Mouse (Mus musculus) limb, embryonic 11.5 days (tissue): ENCODE data around the gene Lgals9. TPM values are rescaled to one million over a fixed set of nuclear protein-coding genes. Genes with fewer than 3 reads are reported as not detected.

Experiments
- ATAC-seq: fragments of 200-750 bp; cut with Nextera tagmentation; 2 replicates; pipeline ENCODE4 v1.8.0; 2017; ENCODE audit warnings: low read depth; ENCODE audit not compliant: insufficient number of reproducible peaks, low FRiP score, low TSS enrichment
- DNase-seq: peaks from one replicate; pipeline ENCODE4 v3.0.0-alpha.2; 2015; ENCODE audit warnings: low spot score
- H3K27ac ChIP-seq: fragments of 300-500 bp; sonication (generic); replicated peaks from 2 replicates; pipeline ENCODE4 v1.5.1; 2014; ENCODE audit warnings: low read depth, mild to moderate bottlenecking, low read length
- H3K27me3 ChIP-seq: fragments of 300-500 bp; sonication (generic); 2 replicates; pipeline ENCODE4 v1.6.1; 2014; ENCODE audit warnings: mild to moderate bottlenecking, low read length, mixed read lengths; ENCODE audit not compliant: control insufficient read depth, insufficient read depth
- H3K36me3 ChIP-seq: fragments of 300-500 bp; sonication (generic); 2 replicates; pipeline ENCODE4 v1.6.1; 2014; ENCODE audit warnings: mild to moderate bottlenecking, low read length, moderate library complexity, mixed read lengths; ENCODE audit not compliant: control insufficient read depth, insufficient read depth
- H3K4me1 ChIP-seq: fragments of 300-500 bp; sonication (generic); 2 replicates; pipeline ENCODE4 v1.6.1; 2014; ENCODE audit warnings: low read length, mixed read lengths; ENCODE audit not compliant: control insufficient read depth, insufficient read depth
- H3K4me2 ChIP-seq: fragments of 300-500 bp; sonication (generic); 2 replicates; pipeline ENCODE4 v1.6.1; 2014; ENCODE audit warnings: low read depth, mild to moderate bottlenecking, moderate library complexity; ENCODE audit not compliant: severe bottlenecking
- H3K4me3 ChIP-seq: fragments of 300-500 bp; sonication (generic); 2 replicates; pipeline ENCODE4 v1.5.1; 2014; ENCODE audit warnings: low read depth, low read length
- H3K9ac ChIP-seq: fragments of 300-500 bp; sonication (generic); 2 replicates; pipeline ENCODE4 v1.6.1; 2014; ENCODE audit warnings: mild to moderate bottlenecking, low read length
- H3K9me3 ChIP-seq: fragments of 300-500 bp; sonication (generic); 2 replicates; pipeline ENCODE4 v1.6.1; 2016; ENCODE audit warnings: low read length; ENCODE audit not compliant: control insufficient read depth
- WGBS: fragments of 180-500 bp; shearing (Covaris S2); extraction: QIAGEN DNeasy Blood & Tissue Kit; methylation state at CpG from one replicate; pipeline ENCODE4 v1.1.7; 2014; 5-methylcytosine and 5-hydroxymethylcytosine counted together
- polyA plus RNA-seq: library from polyadenylated mRNA; unstranded; fragments of >200 nt; fragmentation: Nextera tagmentation; extraction: Ambion mirVana; gene quantifications from 2 replicates; pipeline ENCODE4 v1.2.1, GENCODE M21; 2014

The Lgals9 gene
- polyA plus RNA-seq, 1 experiment from 2014 or later: 2.7 TPM

DNA sequence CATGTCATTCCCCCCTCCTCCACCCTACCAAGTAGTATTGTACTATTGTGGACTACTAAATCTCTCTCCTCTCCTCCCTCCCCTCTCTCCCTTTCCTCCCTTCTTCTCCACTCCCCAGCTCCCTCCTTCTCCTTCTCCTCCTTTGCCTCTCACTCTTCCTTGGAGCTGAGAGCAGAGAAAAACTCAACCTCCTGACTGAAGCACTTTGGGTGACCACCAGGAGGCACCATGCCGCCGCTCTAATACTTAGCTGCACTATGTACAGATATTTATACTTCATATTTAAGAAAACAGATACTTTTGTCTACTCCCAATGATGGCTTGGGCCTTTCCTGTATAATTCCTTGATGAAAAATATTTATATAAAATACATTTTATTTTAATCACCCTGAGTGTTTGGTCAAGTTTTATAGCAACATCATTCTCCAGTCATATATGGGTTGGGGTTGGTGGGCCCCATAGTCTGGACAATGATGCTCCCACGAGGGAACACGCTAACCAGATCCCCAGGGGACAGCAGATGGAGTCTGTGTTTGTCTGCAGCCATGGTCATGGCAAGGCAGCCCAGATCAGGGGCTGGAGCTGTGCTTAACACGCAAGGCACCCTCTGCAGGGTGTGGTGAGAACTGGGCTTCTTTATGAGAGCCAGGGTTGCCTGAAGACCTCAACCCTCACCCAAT, 24.8 kb downstream of the Lgals9 start:
- Histone ChIP-seq H3K4me2 (no peak overlapping the region), H3K9ac (no peak overlapping the region), H3K9me3 (no peaks in the 10 kb centered on the region), H3K27ac (no peak overlapping the region), H3K27me3 (no peaks in the 10 kb centered on the region), H3K4me3 (no peak overlapping the region), H3K36me3 (no peaks in the 10 kb centered on the region), H3K4me1 (no peaks in the 10 kb centered on the region)
- ATAC-seq (no peak), DNase-seq (peak; percentile 31)
- WGBS: 66% methylated on average over 5 of the region's 5 CpGs

DNA sequence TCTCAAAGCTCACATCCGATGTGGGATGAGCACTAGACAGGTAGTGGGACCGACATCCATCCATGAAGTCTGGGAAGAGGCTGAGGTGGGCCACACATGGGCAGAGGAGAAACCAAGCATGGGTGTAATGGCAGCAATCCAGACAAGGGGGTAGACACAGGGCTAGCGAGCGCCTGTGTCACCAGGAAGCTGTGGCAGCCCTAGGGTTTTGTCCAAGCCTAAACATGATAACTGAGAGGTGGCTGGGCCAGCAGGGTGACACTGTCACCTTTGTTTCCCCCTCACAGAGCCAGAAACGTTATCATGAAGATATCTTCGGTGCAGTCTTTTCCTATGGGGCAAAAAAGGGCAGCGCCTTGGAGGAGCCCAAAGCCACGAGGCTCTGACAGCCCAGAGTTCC, 25.4 kb downstream of the Lgals9 start:
- H3K4me1 ChIP-seq: no peaks in the 10 kb centered on the region
- 73% methylated on average over 8 of the region's 8 CpGs for WGBS
- no peak for ATAC-seq

DNA sequence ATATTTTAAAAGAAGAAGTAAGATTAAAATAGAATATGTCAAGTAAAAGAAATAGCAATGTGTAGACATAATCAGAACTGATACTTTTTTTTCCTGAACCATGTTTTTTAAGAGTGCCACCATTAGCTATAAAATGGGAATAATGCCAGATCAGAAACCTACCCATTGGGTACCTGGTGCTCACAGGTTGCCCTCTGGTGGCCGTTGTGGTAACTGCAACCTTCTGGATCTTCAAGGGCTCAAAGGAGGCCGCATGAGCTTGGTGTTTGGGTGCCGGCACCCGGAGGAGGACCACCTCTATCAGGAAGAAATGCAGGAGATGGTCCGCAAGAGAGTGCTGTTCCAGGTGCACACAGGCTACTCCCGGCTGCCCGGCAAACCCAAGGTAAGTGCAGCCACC, 28.5 kb downstream of the Lgals9 start:
- Histone ChIP-seq H3K36me3 (no peaks in the 10 kb centered on the region), H3K9me3 (no peaks in the 10 kb centered on the region), H3K4me3 (no peak overlapping the region), H3K4me2 (no peak overlapping the region), H3K4me1 (no peaks in the 10 kb centered on the region), H3K9ac (no peak overlapping the region), H3K27ac (no peak overlapping the region), H3K27me3 (no peaks in the 10 kb centered on the region)
- DNase-seq (peak; percentile 82), ATAC-seq (no peak)
- 11% methylated on average over 7 of the region's 7 CpGs for WGBS

More for the DNA sequence above, 25.4 kb downstream of the Lgals9 start:
- Histone ChIP-seq H3K9ac (no peak overlapping the region), H3K27ac (no peak overlapping the region), H3K4me2 (no peak overlapping the region), H3K36me3 (no peaks in the 10 kb centered on the region), H3K4me3 (no peak overlapping the region), H3K27me3 (no peaks in the 10 kb centered on the region), H3K9me3 (no peaks in the 10 kb centered on the region)
- DNase-seq: no peak

DNA sequence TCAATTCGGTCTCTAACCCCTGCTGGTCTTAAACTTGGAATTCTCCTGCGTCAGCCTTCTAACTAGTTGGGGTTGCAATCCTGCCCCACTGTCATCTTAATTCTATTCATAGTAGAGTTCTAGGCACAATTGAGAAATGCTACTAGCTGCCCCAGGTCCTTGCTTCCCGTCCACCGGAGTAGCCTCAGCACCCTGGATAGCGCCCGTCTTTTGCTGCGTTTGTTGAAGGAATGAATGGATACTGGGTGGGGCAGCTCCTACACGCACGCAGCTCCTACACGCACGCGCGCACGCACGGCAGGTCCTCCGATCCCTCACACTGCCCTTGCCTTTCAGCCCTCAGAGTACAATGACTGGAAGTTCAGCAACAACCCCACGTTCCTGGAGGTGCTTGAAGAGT, 32.3 kb downstream of the Lgals9 start:
- Histone ChIP-seq H3K27me3 (no peaks in the 10 kb centered on the region), H3K4me2 (no peak overlapping the region), H3K4me3 (no peak overlapping the region), H3K27ac (no peak overlapping the region), H3K4me1 (no peaks in the 10 kb centered on the region), H3K9ac (no peak overlapping the region), H3K9me3 (no peaks in the 10 kb centered on the region), H3K36me3 (no peaks in the 10 kb centered on the region)
- DNase-seq (peak; percentile 86), ATAC-seq (no peak)
- whole genome bisulfite sequencing: 11% methylated on average over 17 of the region's 17 CpGs

DNA sequence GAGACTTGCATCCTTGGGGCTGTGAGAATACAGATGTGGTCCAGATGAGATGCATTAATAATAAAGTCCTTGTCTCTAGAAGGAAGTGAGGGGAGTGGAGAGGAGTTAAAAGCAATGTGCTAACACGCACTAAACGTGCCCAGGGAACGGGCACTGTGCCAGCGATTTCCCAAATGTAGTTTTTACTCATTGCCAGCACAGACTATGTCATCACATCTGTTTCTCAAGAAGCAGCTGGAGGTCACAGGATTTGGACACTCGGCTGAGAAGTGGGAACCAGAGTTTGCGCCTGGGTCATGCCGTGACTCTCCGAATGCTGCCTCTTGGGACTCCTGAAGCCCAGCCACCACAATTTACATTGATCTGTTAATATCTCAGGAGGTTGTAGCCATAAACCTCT, 34.4 kb downstream of the Lgals9 start:
- ATAC-seq (no peak), DNase-seq (no peak)
- Histone ChIP-seq H3K36me3 (no peaks in the 10 kb centered on the region), H3K4me2 (no peak overlapping the region), H3K4me1 (no peaks in the 10 kb centered on the region), H3K27ac (no peak overlapping the region), H3K9ac (no peak overlapping the region), H3K4me3 (no peak overlapping the region), H3K9me3 (no peaks in the 10 kb centered on the region), H3K27me3 (no peaks in the 10 kb centered on the region)
- 86% methylated on average over 8 of the region's 8 CpGs for WGBS

DNA sequence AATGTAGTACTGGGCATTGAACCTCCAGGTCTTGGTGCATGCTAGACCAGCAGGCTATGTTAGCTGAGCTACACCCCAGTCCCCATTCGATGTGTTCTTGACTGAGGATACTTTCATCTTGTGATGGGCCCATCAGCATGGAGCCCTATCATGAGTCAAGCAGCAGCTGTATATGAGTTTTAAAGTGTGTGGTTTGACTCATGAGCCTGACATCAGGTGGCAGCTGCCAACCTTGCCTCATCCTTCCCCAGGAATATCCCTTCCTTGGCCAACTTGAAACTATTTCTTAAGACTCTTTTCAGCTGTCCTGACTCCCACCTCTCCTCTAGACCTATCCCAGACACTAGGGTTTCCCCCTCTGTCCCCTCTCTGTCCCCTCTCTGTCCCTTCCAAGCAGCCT, 41.7 kb downstream of the Lgals9 start:
- H3K9ac ChIP-seq: no peak overlapping the region
- no peaks in the 10 kb centered on the region for H3K9me3 ChIP-seq
- no peaks in the 10 kb centered on the region for H3K36me3 ChIP-seq
- ATAC-seq: no peak
- no peak overlapping the region for H3K4me2 ChIP-seq
- no peaks in the 10 kb centered on the region for H3K4me1 ChIP-seq
- no peaks in the 10 kb centered on the region for H3K27me3 ChIP-seq
- H3K27ac ChIP-seq: no peak overlapping the region
- H3K4me3 ChIP-seq: no peak overlapping the region
- 93% methylated on average over 1 of the region's 1 CpGs for WGBS
- DNase-seq: no peak

DNA sequence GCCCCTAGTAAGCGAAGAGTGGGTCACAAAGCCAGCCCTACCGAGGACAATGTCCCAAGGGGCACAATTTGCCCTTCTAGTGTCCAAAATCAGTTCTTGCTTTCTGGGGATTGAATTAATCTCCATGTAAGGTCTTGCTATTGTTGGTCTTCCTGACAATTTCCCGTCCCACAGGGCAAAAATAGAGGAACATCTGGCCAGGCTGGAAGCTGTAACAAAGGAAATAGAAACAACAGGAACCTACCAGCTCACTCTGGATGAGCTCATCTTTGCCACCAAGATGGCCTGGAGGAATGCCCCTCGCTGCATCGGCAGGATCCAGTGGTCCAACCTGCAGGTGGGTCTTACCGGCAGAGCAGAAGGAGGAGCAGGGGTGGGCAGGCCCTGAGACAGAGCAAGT, 49.6 kb downstream of the Lgals9 start:
- ATAC-seq: no peak
- Histone ChIP-seq H3K4me2 (no peak overlapping the region), H3K4me3 (no peak overlapping the region), H3K27ac (no peak overlapping the region), H3K9ac (no peak overlapping the region), H3K27me3 (no peaks in the 10 kb centered on the region), H3K36me3 (no peaks in the 10 kb centered on the region), H3K9me3 (no peaks in the 10 kb centered on the region), H3K4me1 (no peaks in the 10 kb centered on the region)
- no peak for DNase-seq
- 86% methylated on average over 6 of the region's 6 CpGs for WGBS

DNA sequence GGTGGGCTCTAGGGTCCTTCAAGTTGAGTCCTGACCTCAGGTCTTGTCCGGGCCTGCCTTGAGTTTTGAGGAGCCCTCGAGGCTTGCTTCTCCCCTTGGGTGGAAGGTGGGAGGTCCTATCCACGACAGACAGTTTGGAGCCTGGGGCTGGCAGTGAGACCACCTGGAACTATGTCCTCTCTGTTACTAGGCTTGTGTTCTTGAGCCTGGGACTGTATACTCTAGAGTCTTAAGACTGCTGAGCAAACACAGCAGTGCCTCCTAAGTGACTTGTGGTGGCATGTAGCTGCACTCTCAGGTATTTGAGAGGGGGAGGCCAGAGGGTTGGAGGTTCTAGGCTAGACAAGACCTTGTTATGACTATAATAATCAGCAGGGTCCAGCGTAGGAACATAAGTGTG, 50.0 kb downstream of the Lgals9 start:
- no peaks in the 10 kb centered on the region for H3K4me1 ChIP-seq
- no peak overlapping the region for H3K27ac ChIP-seq
- H3K4me3 ChIP-seq: no peak overlapping the region
- no peaks in the 10 kb centered on the region for H3K36me3 ChIP-seq
- ATAC-seq (no peak), DNase-seq (no peak)
- WGBS: 79% methylated on average over 4 of the region's 4 CpGs
- H3K9me3 ChIP-seq: no peaks in the 10 kb centered on the region
- no peaks in the 10 kb centered on the region for H3K27me3 ChIP-seq
- H3K9ac ChIP-seq: no peak overlapping the region
- no peak overlapping the region for H3K4me2 ChIP-seq

DNA sequence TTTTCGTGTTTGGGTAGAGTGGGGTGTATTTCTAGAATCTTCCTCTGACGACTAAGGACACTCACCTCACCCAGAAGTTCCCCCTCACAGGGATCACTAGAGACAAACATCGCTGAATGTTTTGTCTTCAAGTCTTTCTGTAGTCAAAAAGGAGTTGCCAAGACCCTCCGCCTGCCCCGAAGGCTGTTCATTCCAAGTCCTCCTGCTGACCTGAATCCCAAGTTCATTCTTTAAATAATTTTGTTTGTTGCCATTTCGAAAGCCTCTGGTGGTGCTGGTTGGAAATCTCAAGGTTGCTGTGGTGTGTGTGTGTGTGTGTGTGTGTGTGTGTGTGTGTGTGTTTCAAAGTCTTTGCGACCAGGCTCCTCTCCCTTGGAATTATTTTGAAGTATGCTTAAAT, 50.4 kb downstream of the Lgals9 start:
- Histone ChIP-seq H3K27me3 (no peaks in the 10 kb centered on the region), H3K9ac (no peak overlapping the region), H3K4me1 (no peaks in the 10 kb centered on the region), H3K4me3 (no peak overlapping the region), H3K4me2 (no peak overlapping the region), H3K36me3 (no peaks in the 10 kb centered on the region), H3K27ac (no peak overlapping the region), H3K9me3 (no peaks in the 10 kb centered on the region)
- no peak for DNase-seq
- WGBS: 88% methylated on average over 7 of the region's 7 CpGs
- ATAC-seq: no peak
